Mouse (Mus musculus) olfactory bulb, adult 2 months (tissue): Measurements from ENCODE around the gene Ache.

Experiments
- CTCF ChIP-seq: fragments of 200-500 bp; IDR thresholded peaks from 2 replicates; pipeline ENCODE4 v1.5.1; 2012; ENCODE audit warnings: low read depth, mild to moderate bottlenecking, low read length, moderate library complexity; ENCODE audit not compliant: insufficient read depth
- POLR2A ChIP-seq: fragments of 200-500 bp; IDR thresholded peaks from 2 replicates; pipeline ENCODE4 v1.6.1; 2012; ENCODE audit warnings: mild to moderate bottlenecking, low read depth, low read length, moderate library complexity; ENCODE audit not compliant: insufficient read depth

GRCm38 (mm10) chr5:137315084-137315903 is 28.0 kb downstream of the Ache start:
- TF ChIP-seq CTCF (no peak), POLR2A (no peak)
